Mouse (Mus musculus) stomach, postnatal 0 days (tissue): Measurements from ENCODE around the gene Ap1m2. TPM values are rescaled to one million over a fixed set of nuclear protein-coding genes. Genes with fewer than 3 reads are reported as not detected.
"Not testable (repeated sequence)": the region's sequence is repeated elsewhere in the genome, so short reads cannot be mapped to it uniquely, and the experiment has no call there.

Source experiments
- ATAC-seq: fragments of 200-750 bp; cut with Nextera tagmentation; 2 replicates; pipeline ENCODE4 v1.8.0; 2017; ENCODE audit not compliant: low FRiP score, low TSS enrichment
- DNase-seq: peaks from one replicate; pipeline ENCODE4 v3.0.0-alpha.2; 2016; ENCODE audit warnings: low spot score
- H3K27ac ChIP-seq: fragments of 300-500 bp; sonication (generic); replicated peaks from 2 replicates; pipeline ENCODE4 v1.5.1; 2014; ENCODE audit warnings: mild to moderate bottlenecking, control low read depth
- H3K27me3 ChIP-seq: fragments of 300-500 bp; sonication (generic); 2 replicates; pipeline ENCODE4 v1.6.1; 2014; ENCODE audit warnings: low read length; ENCODE audit not compliant: control insufficient read depth, insufficient read depth
- H3K36me3 ChIP-seq: fragments of 300-500 bp; sonication (generic); 2 replicates; pipeline ENCODE4 v1.6.1; 2014; ENCODE audit warnings: low read length, mixed read lengths; ENCODE audit not compliant: control insufficient read depth, insufficient read depth
- H3K4me1 ChIP-seq: fragments of 300-500 bp; sonication (generic); replicated peaks from 2 replicates; pipeline ENCODE4 v1.6.1; 2014; ENCODE audit warnings: antibody characterized with exemption; ENCODE audit not compliant: control insufficient read depth, insufficient read depth
- H3K4me2 ChIP-seq: fragments of 300-500 bp; sonication (generic); replicated peaks from 2 replicates; pipeline ENCODE4 v1.6.1; 2014; ENCODE audit warnings: low read depth, mild to moderate bottlenecking, control low read depth, moderate library complexity
- H3K4me3 ChIP-seq: fragments of 300-500 bp; sonication (generic); 2 replicates; pipeline ENCODE4 v1.5.1; 2014; ENCODE audit warnings: low read depth, low read length, control low read depth
- H3K9ac ChIP-seq: fragments of 300-500 bp; sonication (generic); 2 replicates; pipeline ENCODE4 v1.6.1; 2014; ENCODE audit warnings: mild to moderate bottlenecking, low read length, control low read depth, mixed read lengths
- H3K9me3 ChIP-seq: fragments of 300-500 bp; sonication (generic); 2 replicates; pipeline ENCODE4 v1.6.1; 2016; ENCODE audit warnings: low read length; ENCODE audit not compliant: control insufficient read depth
- CTCF ChIP-seq: IDR thresholded peaks from 2 replicates; pipeline ENCODE4 v1.5.1; 2016; ENCODE audit warnings: antibody characterized with exemption, low read depth, mild to moderate bottlenecking, moderate library complexity
- EP300 ChIP-seq: optimal IDR thresholded peaks from 2 replicates; pipeline ENCODE3; 2016; ENCODE audit warnings: antibody characterized with exemption
- WGBS: fragments of 180-500 bp; shearing (Covaris S2); extraction: QIAGEN DNeasy Blood & Tissue Kit; methylation state at CpG from one replicate; pipeline ENCODE4 v1.1.7; 2014; 5-methylcytosine and 5-hydroxymethylcytosine counted together
- polyA plus RNA-seq: library from polyadenylated mRNA; unstranded; fragments of >200 nt; fragmentation: Nextera tagmentation; extraction: Ambion mirVana; gene quantifications from 2 replicates; pipeline ENCODE4 v1.2.1, GENCODE M21; 2015

Gene Ap1m2
- polyA plus RNA-seq, 1 experiment from 2014 or later: 84.9 TPM

DNA sequence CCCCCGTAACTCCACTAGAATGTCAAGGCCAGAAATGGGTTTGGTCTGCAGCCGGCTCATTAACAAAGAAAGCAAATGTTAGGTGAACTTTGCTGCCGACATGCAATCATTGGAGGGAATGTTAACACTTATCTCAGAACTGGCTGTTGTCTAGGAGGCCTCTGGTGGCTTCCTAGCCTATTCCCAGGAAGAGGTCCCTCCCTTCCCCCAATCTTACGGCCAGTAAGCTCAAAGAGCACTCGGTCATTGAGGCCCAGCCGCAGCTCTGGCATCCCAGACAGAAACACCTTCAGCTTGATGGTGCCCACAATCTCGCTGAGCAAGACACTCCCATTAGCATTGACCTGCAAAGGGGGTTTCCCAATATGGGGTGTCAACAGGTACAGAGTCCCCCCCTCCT lies 7.1 kb downstream of the Ap1m2 start:
- Histone ChIP-seq H3K4me1 (no peaks in the 10 kb centered on the region), H3K9me3 (no peaks in the 10 kb centered on the region), H3K36me3 (no peaks in the 10 kb centered on the region; the same call in 1 of the 2 replicates), H3K9ac (no peak overlapping the region), H3K4me2 (no peak overlapping the region), H3K27ac (no peak overlapping the region), H3K27me3 (no peaks in the 10 kb centered on the region), H3K4me3 (no peak overlapping the region)
- WGBS: 78% methylated on average over 7 of the region's 7 CpGs
- ATAC-seq: no peak
- DNase-seq: no peak
- TF ChIP-seq EP300: no peak
- no peak for TF ChIP-seq CTCF

DNA sequence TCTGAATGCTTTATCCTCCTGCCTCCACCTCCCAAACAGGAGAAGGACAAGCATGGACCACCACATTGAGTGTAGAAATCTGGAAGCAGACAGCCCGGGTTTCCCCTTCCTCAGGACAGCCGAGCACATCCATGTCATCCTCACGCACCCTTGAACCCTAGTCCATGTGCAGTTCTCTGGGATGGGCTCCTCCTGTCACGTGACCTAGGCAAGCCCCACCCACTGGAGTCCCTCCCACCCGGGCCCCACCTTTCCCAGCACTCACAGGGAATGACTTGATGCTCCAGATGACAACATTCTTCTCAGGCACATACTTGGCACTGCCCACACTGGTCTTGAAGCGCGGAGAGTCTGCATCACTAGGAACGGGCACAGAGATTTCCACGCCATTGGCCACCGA lies 13.1 kb downstream of the Ap1m2 start:
- H3K9ac ChIP-seq: no peak overlapping the region
- H3K4me1 ChIP-seq: no peaks in the 10 kb centered on the region
- no peak overlapping the region for H3K27ac ChIP-seq
- H3K4me3 ChIP-seq: no peak overlapping the region
- TF ChIP-seq EP300 (no peak), CTCF (no peak)
- no peak for DNase-seq
- no peaks in the 10 kb centered on the region for H3K27me3 ChIP-seq
- no peaks in the 10 kb centered on the region for H3K9me3 ChIP-seq
- ATAC-seq: 0 out of 2 replicates have a peak, but pooled peaks have one; percentile 9
- no peaks in the 10 kb centered on the region for H3K36me3 ChIP-seq
- 87% methylated on average over 10 of the region's 10 CpGs for WGBS
- H3K4me2 ChIP-seq: no peak overlapping the region

DNA sequence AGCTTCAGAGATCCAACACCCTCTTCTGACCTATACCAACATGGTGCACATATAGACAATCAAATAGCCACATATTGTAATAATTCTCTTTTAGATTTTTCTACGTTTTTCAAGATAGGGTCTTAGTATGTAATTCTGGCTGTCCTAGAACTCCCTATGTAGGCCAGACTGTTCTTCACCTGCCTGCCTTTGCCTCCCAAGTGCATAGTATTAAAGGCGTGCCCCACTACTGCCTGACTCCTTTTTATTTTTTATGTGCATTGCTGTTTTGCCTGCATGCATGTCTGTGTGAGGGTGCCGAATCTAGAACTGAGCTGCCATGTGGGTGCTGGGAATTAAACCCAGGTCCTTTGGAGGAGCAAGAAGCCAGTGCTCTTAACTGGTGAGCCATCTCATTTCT lies 19.9 kb downstream of the Ap1m2 start:
- Histone ChIP-seq H3K27me3 (no peaks in the 10 kb centered on the region), H3K36me3 (no peaks in the 10 kb centered on the region), H3K9ac (no peak overlapping the region), H3K27ac (no peak overlapping the region), H3K4me3 (no peak overlapping the region), H3K9me3 (no peaks in the 10 kb centered on the region), H3K4me2 (no peak overlapping the region), H3K4me1 (no peaks in the 10 kb centered on the region; the same call in 1 of the 2 replicates)
- no peak for ATAC-seq
- no peak for TF ChIP-seq CTCF
- no peak for TF ChIP-seq EP300
- no peak for DNase-seq
- WGBS: 85% methylated on average over 3 of the region's 3 CpGs

DNA sequence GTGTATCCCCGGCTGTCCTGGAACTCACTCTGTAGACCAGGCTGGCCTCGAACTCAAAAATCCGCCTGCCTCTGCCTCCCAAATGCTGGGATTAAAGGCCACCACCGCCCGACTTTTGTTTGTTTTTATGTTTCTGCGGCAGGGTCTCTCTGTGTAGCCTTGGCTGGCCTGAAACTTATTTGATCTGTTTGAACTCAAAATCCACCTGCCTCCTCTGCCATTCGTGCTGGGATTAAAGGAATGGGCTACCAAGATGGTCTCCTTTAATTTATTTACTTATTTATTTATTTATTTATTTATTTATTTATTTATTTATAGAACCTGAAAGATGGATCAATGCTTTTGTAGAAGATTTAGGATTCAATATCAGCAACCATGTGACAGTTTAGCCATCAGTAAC lies 20.3 kb downstream of the Ap1m2 start:
- ATAC-seq, H3K9me3 ChIP-seq, H3K36me3 ChIP-seq, DNase-seq, H3K27me3 ChIP-seq, H3K4me1 ChIP-seq: not testable (repeated sequence)
- Histone ChIP-seq H3K4me2 (peak overlapping the region; percentile 56), H3K27ac (peak overlapping the region; percentile 40; the same call in 1 of the 2 replicates), H3K4me3 (peak overlapping the region; percentile 69), H3K9ac (0 out of 2 replicates have a peak overlapping the region, but pooled peaks have one; percentile 8)
- 8% methylated on average over 7 of the region's 7 CpGs for WGBS

DNA sequence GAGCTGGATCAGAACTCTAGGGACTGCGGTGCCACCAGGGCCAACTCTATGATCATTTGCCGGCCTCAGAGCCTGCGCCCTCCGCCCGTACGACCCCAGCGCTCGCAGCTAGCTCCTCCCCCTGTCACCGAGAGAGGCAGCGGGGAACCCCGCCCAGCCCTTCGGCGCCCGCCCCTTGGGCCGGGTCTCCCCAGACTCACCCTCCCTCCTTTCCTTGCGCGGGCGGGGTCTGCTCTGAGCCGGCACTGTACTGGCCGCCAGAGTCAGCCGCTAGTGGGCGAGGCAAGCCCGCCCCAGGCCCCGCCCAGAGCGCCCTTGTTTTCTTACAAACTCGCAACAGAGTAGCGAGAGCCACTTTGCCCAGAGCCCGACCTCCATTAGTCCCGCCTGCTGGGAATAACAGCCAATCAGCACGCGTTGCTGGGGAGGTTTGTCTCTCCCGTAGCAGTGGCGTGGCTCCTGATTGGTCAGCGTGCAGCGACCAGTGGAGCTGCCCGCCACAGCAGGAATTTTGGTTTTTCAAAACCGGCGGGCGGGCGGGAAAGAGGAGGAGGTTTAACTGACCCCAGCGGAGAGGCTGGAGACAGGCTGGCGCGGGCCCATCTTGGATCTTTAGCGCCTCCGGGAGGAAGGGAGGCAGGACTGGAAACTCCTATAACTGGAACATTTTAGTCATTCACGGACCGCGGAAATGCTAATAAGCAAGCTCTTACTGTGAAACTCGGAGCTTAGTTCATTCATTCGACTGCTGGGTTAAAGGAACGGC lies 20.9 kb downstream of the Ap1m2 start, which contains the start of gene Cdkn2d:
Cdkn2d (minus strand) TSS at position 386 of the 766 bp plus-strand sequence.
- DNase-seq (peak; percentile 100), ATAC-seq (peak; percentile 96)
- H3K4me2 ChIP-seq: peak within 1 kb of the TSS; percentile 80
- H3K9me3 ChIP-seq: no peaks in the 10 kb centered on the region
- peak within 1 kb of the TSS; percentile 69 for H3K4me3 ChIP-seq
- peaks cover 6% of the 10 kb centered on the region; the same call in 1 of the 2 replicates for H3K4me1 ChIP-seq
- peak within 1 kb of the TSS; percentile 77 for H3K9ac ChIP-seq
- peak within 1 kb of the TSS; percentile 86 for H3K27ac ChIP-seq
- H3K36me3 ChIP-seq: no peaks in the 10 kb centered on the region
- under 1% methylated on average over 38 of the region's 51 CpGs for WGBS
- H3K27me3 ChIP-seq: no peaks in the 10 kb centered on the region
- peak; percentile 65 for TF ChIP-seq CTCF
- TF ChIP-seq EP300: no peak

DNA sequence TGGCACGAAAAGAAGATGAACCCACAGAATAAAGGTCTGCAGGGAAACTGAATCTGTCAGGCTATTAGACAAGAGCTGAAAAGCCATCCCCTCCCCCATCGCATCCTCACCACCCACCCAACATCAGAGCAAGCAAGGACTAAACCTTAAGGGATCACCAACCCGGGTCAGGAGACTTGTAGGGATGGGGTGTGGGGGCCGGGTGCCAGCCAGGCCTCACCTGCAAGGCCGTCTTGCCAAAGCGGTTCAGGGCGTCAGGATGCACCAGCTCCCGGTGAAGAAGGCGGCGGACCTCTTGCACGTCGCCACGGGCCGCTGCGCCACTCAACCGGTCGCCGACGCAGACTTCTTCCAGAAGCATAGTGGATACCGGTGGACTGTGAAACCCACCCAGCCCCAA lies 21.5 kb downstream of the Ap1m2 start:
- Histone ChIP-seq H3K4me1 (peaks cover 6% of the 10 kb centered on the region; the same call in 1 of the 2 replicates), H3K4me2 (peak overlapping the region; percentile 80), H3K27me3 (no peaks in the 10 kb centered on the region), H3K4me3 (peak overlapping the region; percentile 69), H3K27ac (peak overlapping the region; percentile 86), H3K9me3 (no peaks in the 10 kb centered on the region), H3K36me3 (no peaks in the 10 kb centered on the region), H3K9ac (peak overlapping the region; percentile 77)
- DNase-seq: no peak
- TF ChIP-seq EP300: no peak
- no peak for TF ChIP-seq CTCF
- under 1% methylated on average over 20 of the region's 20 CpGs for WGBS
- ATAC-seq: no peak
